Mouse (Mus musculus) liver, embryonic 14.5 days (tissue): Measurements from ENCODE around the gene Gnptab. TPM values are rescaled to one million over a fixed set of nuclear protein-coding genes. Genes with fewer than 3 reads are reported as not detected.

Experiments used
- ATAC-seq: fragments of 200-750 bp; cut with Nextera tagmentation; 2 replicates; pipeline ENCODE4 v1.8.0; 2017; ENCODE audit warnings: moderate number of reproducible peaks, mild to moderate bottlenecking, moderate library complexity; ENCODE audit not compliant: insufficient read depth
- DNase-seq, 3 experiments: peaks; one replicate each; pipeline ENCODE4 v3.0.0-alpha.2; 2012 to 2013; ENCODE audit warnings: low read depth in 3 of 3, low spot score in 3 of 3
- H3K27ac ChIP-seq: fragments of 300-500 bp; sonication (generic); 2 replicates; pipeline ENCODE4 v1.5.1; 2014; ENCODE audit warnings: moderate library complexity, mild to moderate bottlenecking, control low read depth, inconsistent platforms
- H3K27me3 ChIP-seq: fragments of 300-500 bp; sonication (generic); 2 replicates; pipeline ENCODE4 v1.6.1; 2014; ENCODE audit warnings: mild to moderate bottlenecking, low read length, moderate library complexity; ENCODE audit not compliant: control insufficient read depth, insufficient read depth
- H3K36me3 ChIP-seq: fragments of 300-500 bp; sonication (generic); replicated peaks from 2 replicates; pipeline ENCODE4 v1.6.1; 2014; ENCODE audit warnings: low read depth; ENCODE audit not compliant: control insufficient read depth, insufficient read depth
- H3K4me1 ChIP-seq, 2 experiments: fragments of 200-500 bp in 1 of 2; fragments of 300-500 bp in 1 of 2; sonication (generic) in 1 of 2; replicated peaks; 2 replicates each; pipeline ENCODE4 v1.6.1; 2012 to 2014; ENCODE audit warnings: antibody characterized with exemption in 1 of 2, inconsistent platforms in 1 of 2, low read length in 1 of 2; ENCODE audit not compliant: control insufficient read depth in 2 of 2, insufficient read depth in 2 of 2
- H3K4me2 ChIP-seq: fragments of 300-500 bp; sonication (generic); 2 replicates; pipeline ENCODE4 v1.6.1; 2014; ENCODE audit warnings: low read depth, mild to moderate bottlenecking, control low read depth, moderate library complexity
- H3K4me3 ChIP-seq, 2 experiments: fragments of 200-500 bp in 1 of 2; fragments of 300-500 bp in 1 of 2; sonication (generic) in 1 of 2; 2 replicates each; pipeline ENCODE4 v1.5.1; 2012 to 2014; ENCODE audit warnings: low read depth in 2 of 2, low read length in 2 of 2, mild to moderate bottlenecking in 2 of 2, control low read depth in 1 of 2, inconsistent platforms in 1 of 2, moderate library complexity in 1 of 2; ENCODE audit not compliant: insufficient read depth in 1 of 2
- H3K9ac ChIP-seq: fragments of 300-500 bp; sonication (generic); replicated peaks from 2 replicates; pipeline ENCODE4 v1.6.1; 2014; ENCODE audit warnings: mild to moderate bottlenecking, control low read depth, moderate library complexity
- H3K9me3 ChIP-seq: fragments of 300-500 bp; sonication (generic); 2 replicates; pipeline ENCODE4 v1.6.1; 2016; ENCODE audit warnings: low read length, mixed read lengths; ENCODE audit not compliant: control insufficient read depth
- CTCF ChIP-seq: IDR thresholded peaks from 2 replicates; pipeline ENCODE4 v1.5.1; 2016; ENCODE audit warnings: antibody characterized with exemption, low read depth, control low read depth
- EP300 ChIP-seq: IDR thresholded peaks from 2 replicates; pipeline ENCODE4 v1.6.1; 2016; ENCODE audit warnings: antibody characterized with exemption, low read depth
- WGBS: fragments of 180-500 bp; shearing (Covaris S2); extraction: QIAGEN DNeasy Blood & Tissue Kit; methylation state at CpG from one replicate; pipeline ENCODE4 v1.1.7; 2014; ENCODE audit not compliant: insufficient replicate concordance; 5-methylcytosine and 5-hydroxymethylcytosine counted together
- polyA plus RNA-seq, 2 experiments: library from polyadenylated mRNA; depleted of rRNA in 1 of 2; stranded (reverse) in 1 of 2; unstranded in 1 of 2; fragments of >200 nt; fragmentation: Nextera tagmentation in 1 of 2; extraction: Ambion mirVana in 1 of 2; gene quantifications; 2 replicates each; pipeline versions ENCODE4 v1.2.1 to v1.2.3; 2012 to 2014

Gene Gnptab
- polyA plus RNA-seq, 2 experiments, result 2.3 to 4.9 TPM

- TF ChIP-seq CTCF, result no peak
- no peak for TF ChIP-seq EP300
- H3K4me3 ChIP-seq, result no peak overlapping the region
- H3K36me3 ChIP-seq, result no peaks in the 10 kb centered on the region
- WGBS, result 72% methylated on average over 5 of the region's 5 CpGs
- H3K9me3 ChIP-seq, result no peaks in the 10 kb centered on the region
- H3K4me1 ChIP-seq, result no peaks in the 10 kb centered on the region
- no peak overlapping the region for H3K4me2 ChIP-seq
- no peaks in the 10 kb centered on the region for H3K27me3 ChIP-seq
- ATAC-seq (no peak), DNase-seq (no peak)
- no peak overlapping the region for H3K9ac ChIP-seq
- no peak overlapping the region for H3K27ac ChIP-seq
Measured at GRCm38 (mm10) chr10:88488629-88489028, 109.7 kb downstream of the Gnptab start.

- H3K27me3 ChIP-seq, result no peaks in the 10 kb centered on the region
- H3K36me3 ChIP-seq, result no peaks in the 10 kb centered on the region
- DNase-seq (no peak), ATAC-seq (no peak)
- no peak overlapping the region for H3K4me2 ChIP-seq
- no peak overlapping the region for H3K9ac ChIP-seq
- no peak for TF ChIP-seq EP300
- 0 out of 2 replicates have a peak, but pooled peaks have one; percentile 3 for TF ChIP-seq CTCF
- H3K4me1 ChIP-seq, result no peaks in the 10 kb centered on the region
- no peak overlapping the region for H3K27ac ChIP-seq
- 46% methylated on average over 7 of the region's 7 CpGs for WGBS
- no peak overlapping the region for H3K4me3 ChIP-seq
- H3K9me3 ChIP-seq, result no peaks in the 10 kb centered on the region
Measured at GRCm38 (mm10) chr10:88491632-88492031, 112.7 kb downstream of the Gnptab start.

- H3K36me3 ChIP-seq, result no peaks in the 10 kb centered on the region
- no peak overlapping the region for H3K4me3 ChIP-seq
- H3K4me2 ChIP-seq, result no peak overlapping the region
- whole genome bisulfite sequencing, result 49% methylated on average over 8 of the region's 8 CpGs
- DNase-seq (no peak), ATAC-seq (no peak)
- H3K27me3 ChIP-seq, result no peaks in the 10 kb centered on the region
- H3K9ac ChIP-seq, result no peak overlapping the region
- TF ChIP-seq CTCF (no peak), EP300 (no peak)
- no peak overlapping the region for H3K27ac ChIP-seq
- H3K4me1 ChIP-seq, result no peaks in the 10 kb centered on the region
- no peaks in the 10 kb centered on the region for H3K9me3 ChIP-seq
Measured at GRCm38 (mm10) chr10:88492658-88493057, 113.7 kb downstream of the Gnptab start.

GRCm38 (mm10) chr10:88494959-88495587 is 116.1 kb downstream of the Gnptab start:
- H3K4me2 ChIP-seq, result no peak overlapping the region
- H3K9me3 ChIP-seq, result no peaks in the 10 kb centered on the region
- TF ChIP-seq EP300 (no peak), CTCF (no peak)
- 45% methylated on average over 4 of the region's 4 CpGs for WGBS
- H3K4me3 ChIP-seq, result no peak overlapping the region
- H3K9ac ChIP-seq, result no peak overlapping the region
- no peaks in the 10 kb centered on the region for H3K27me3 ChIP-seq
- no peak for ATAC-seq
- H3K36me3 ChIP-seq, result no peaks in the 10 kb centered on the region
- H3K4me1 ChIP-seq, result no peaks in the 10 kb centered on the region
- no peak overlapping the region for H3K27ac ChIP-seq
- DNase-seq, result no peak

Other genes with a start within 250 kb of the Gnptab start
- gene Parpbp, start 232.2 kb upstream of the Gnptab start, polyA plus RNA-seq (2012; rRNA removed), result 4.7 and 8.8 TPM in 2 replicates
- 13.4 and 13.7 TPM in 2 replicates for gene Parpbp, start 232.2 kb upstream of the Gnptab start, polyA plus RNA-seq (2014; fragmentation: Nextera tagmentation; extraction: Ambion mirVana)
- 16.0 and 21.7 TPM in 2 replicates for gene Nup37, start 232.1 kb upstream of the Gnptab start, polyA plus RNA-seq (2012; rRNA removed)
- 38.8 and 41.8 TPM in 2 replicates for gene Nup37, start 232.1 kb upstream of the Gnptab start, polyA plus RNA-seq (2014; fragmentation: Nextera tagmentation; extraction: Ambion mirVana)
- 9.7 and 12.4 TPM in 2 replicates for gene Washc3, start 178.0 kb upstream of the Gnptab start, polyA plus RNA-seq (2012; rRNA removed)
- 29.6 and 30.5 TPM in 2 replicates for gene Washc3, start 178.0 kb upstream of the Gnptab start, polyA plus RNA-seq (2014; fragmentation: Nextera tagmentation; extraction: Ambion mirVana)
- 0.73 and 1.2 TPM in 2 replicates for gene Dram1, start 52 bp upstream of the Gnptab start, polyA plus RNA-seq (2012; rRNA removed)
- gene Dram1, start 52 bp upstream of the Gnptab start, polyA plus RNA-seq (2014; fragmentation: Nextera tagmentation; extraction: Ambion mirVana), result 1.3 and 1.5 TPM in 2 replicates
- 0.02 TPM in 1 of 2 replicates, not detected in the other for gene Sycp3, start 80.4 kb downstream of the Gnptab start, polyA plus RNA-seq (2012; rRNA removed)
- gene Sycp3, start 80.4 kb downstream of the Gnptab start, polyA plus RNA-seq (2014; fragmentation: Nextera tagmentation; extraction: Ambion mirVana), result 0.18 TPM in 1 of 2 replicates, not detected in the other
- gene Chpt1, start 124.9 kb downstream of the Gnptab start, polyA plus RNA-seq (2012; rRNA removed), result 0.74 and 1.0 TPM in 2 replicates
- gene Chpt1, start 124.9 kb downstream of the Gnptab start, polyA plus RNA-seq (2014; fragmentation: Nextera tagmentation; extraction: Ambion mirVana), result 3.4 and 3.9 TPM in 2 replicates
- 0.10 and 0.21 TPM in 2 replicates for gene Mybpc1, start 226.0 kb downstream of the Gnptab start, polyA plus RNA-seq (2012; rRNA removed)
- not detected in 2 replicates for gene Mybpc1, start 226.0 kb downstream of the Gnptab start, polyA plus RNA-seq (2014; fragmentation: Nextera tagmentation; extraction: Ambion mirVana)